Mouse (Mus musculus) erythroblast, embryonic 14.5 days (primary cell): ENCODE data around the gene Cul5.

Experiments
- GATA1 ChIP-seq: IDR thresholded peaks from 2 replicates; pipeline ENCODE4 v1.6.1; 2012; ENCODE audit warnings: low read length, inconsistent platforms, mixed read lengths
- TAL1 ChIP-seq: IDR thresholded peaks from 3 replicates; pipeline ENCODE4 v1.6.1; 2012; ENCODE audit warnings: low read length, inconsistent platforms, mixed read lengths

DNA sequence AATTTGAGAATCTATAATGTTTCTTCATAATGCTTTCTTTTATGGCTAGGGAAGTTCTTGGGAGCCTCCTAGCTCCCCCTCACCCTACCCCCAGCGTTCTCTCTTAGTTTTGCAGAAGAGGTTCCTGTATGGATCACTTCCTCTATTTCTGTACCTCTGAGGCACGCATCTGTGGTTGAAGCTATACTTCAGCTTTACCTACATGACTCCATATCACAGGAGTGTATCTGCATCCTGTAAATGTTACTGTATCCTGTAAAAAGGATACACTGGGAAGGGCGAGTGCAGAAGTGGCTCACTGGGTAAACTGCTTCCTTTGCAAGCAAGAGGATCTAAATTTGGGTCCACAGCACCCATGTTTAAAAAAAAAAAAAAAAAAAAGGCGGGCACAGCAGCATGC, 30.7 kb upstream of the Cul5 start:
- no peak for TF ChIP-seq TAL1
- TF ChIP-seq GATA1 = no peak
